Mouse (Mus musculus) stomach, postnatal 0 days (tissue): ENCODE results near the gene Paox. TPM values are rescaled to one million over a fixed set of nuclear protein-coding genes. Genes with fewer than 3 reads are reported as not detected.

ENCODE experiments used
- ATAC-seq: fragments of 200-750 bp; cut with Nextera tagmentation; 2 replicates; pipeline ENCODE4 v1.8.0; 2017; ENCODE audit not compliant: low FRiP score, low TSS enrichment
- DNase-seq: peaks from one replicate; pipeline ENCODE4 v3.0.0-alpha.2; 2016; ENCODE audit warnings: low spot score
- H3K27ac ChIP-seq: fragments of 300-500 bp; sonication (generic); replicated peaks from 2 replicates; pipeline ENCODE4 v1.5.1; 2014; ENCODE audit warnings: mild to moderate bottlenecking, control low read depth
- H3K27me3 ChIP-seq: fragments of 300-500 bp; sonication (generic); 2 replicates; pipeline ENCODE4 v1.6.1; 2014; ENCODE audit warnings: low read length; ENCODE audit not compliant: control insufficient read depth, insufficient read depth
- H3K36me3 ChIP-seq: fragments of 300-500 bp; sonication (generic); 2 replicates; pipeline ENCODE4 v1.6.1; 2014; ENCODE audit warnings: low read length, mixed read lengths; ENCODE audit not compliant: control insufficient read depth, insufficient read depth
- H3K4me1 ChIP-seq: fragments of 300-500 bp; sonication (generic); replicated peaks from 2 replicates; pipeline ENCODE4 v1.6.1; 2014; ENCODE audit warnings: antibody characterized with exemption; ENCODE audit not compliant: control insufficient read depth, insufficient read depth
- H3K4me2 ChIP-seq: fragments of 300-500 bp; sonication (generic); replicated peaks from 2 replicates; pipeline ENCODE4 v1.6.1; 2014; ENCODE audit warnings: low read depth, mild to moderate bottlenecking, control low read depth, moderate library complexity
- H3K4me3 ChIP-seq: fragments of 300-500 bp; sonication (generic); 2 replicates; pipeline ENCODE4 v1.5.1; 2014; ENCODE audit warnings: low read depth, low read length, control low read depth
- H3K9ac ChIP-seq: fragments of 300-500 bp; sonication (generic); 2 replicates; pipeline ENCODE4 v1.6.1; 2014; ENCODE audit warnings: mild to moderate bottlenecking, low read length, control low read depth, mixed read lengths
- H3K9me3 ChIP-seq: fragments of 300-500 bp; sonication (generic); 2 replicates; pipeline ENCODE4 v1.6.1; 2016; ENCODE audit warnings: low read length; ENCODE audit not compliant: control insufficient read depth
- CTCF ChIP-seq: IDR thresholded peaks from 2 replicates; pipeline ENCODE4 v1.5.1; 2016; ENCODE audit warnings: antibody characterized with exemption, low read depth, mild to moderate bottlenecking, moderate library complexity
- EP300 ChIP-seq: optimal IDR thresholded peaks from 2 replicates; pipeline ENCODE3; 2016; ENCODE audit warnings: antibody characterized with exemption
- WGBS: fragments of 180-500 bp; shearing (Covaris S2); extraction: QIAGEN DNeasy Blood & Tissue Kit; methylation state at CpG from one replicate; pipeline ENCODE4 v1.1.7; 2014; 5-methylcytosine and 5-hydroxymethylcytosine counted together
- polyA plus RNA-seq: library from polyadenylated mRNA; unstranded; fragments of >200 nt; fragmentation: Nextera tagmentation; extraction: Ambion mirVana; gene quantifications from 2 replicates; pipeline ENCODE4 v1.2.1, GENCODE M21; 2015

The Paox gene
- polyA plus RNA-seq, 1 experiment from 2014 or later, result 27.7 TPM

- ATAC-seq (peak; percentile 47), DNase-seq (peak; percentile 64)
- 4% methylated on average over 24 of the region's 24 CpGs for WGBS
- Histone ChIP-seq H3K9ac (no peak overlapping the region), H3K27ac (no peak overlapping the region), H3K27me3 (peaks cover 3% of the 10 kb centered on the region; the same call in 1 of the 2 replicates), H3K36me3 (no peaks in the 10 kb centered on the region), H3K9me3 (no peaks in the 10 kb centered on the region), H3K4me1 (no peaks in the 10 kb centered on the region), H3K4me2 (peak overlapping the region; percentile 15; the same call in 1 of the 2 replicates), H3K4me3 (no peak overlapping the region)
- TF ChIP-seq CTCF, result no peak
- TF ChIP-seq EP300, result no peak
Observed at GRCm38 (mm10) chr7:140080503-140081156, 35.0 kb upstream of the Paox start.

GRCm38 (mm10) chr7:140081408-140082241 lies 34.0 kb upstream of the Paox start:
- no peak overlapping the region for H3K9ac ChIP-seq
- H3K4me1 ChIP-seq, result no peaks in the 10 kb centered on the region
- ATAC-seq (0 out of 2 replicates have a peak, but pooled peaks have one; percentile 3), DNase-seq (no peak)
- 19% methylated on average over 20 of the region's 20 CpGs for WGBS
- H3K27ac ChIP-seq, result no peak overlapping the region
- H3K36me3 ChIP-seq, result no peaks in the 10 kb centered on the region
- no peak overlapping the region for H3K4me3 ChIP-seq
- no peaks in the 10 kb centered on the region for H3K9me3 ChIP-seq
- no peak overlapping the region for H3K4me2 ChIP-seq
- H3K27me3 ChIP-seq, result peaks cover 3% of the 10 kb centered on the region; the same call in 1 of the 2 replicates
- no peak for TF ChIP-seq EP300
- no peak for TF ChIP-seq CTCF

- DNase-seq (peak; percentile 61), ATAC-seq (peak; percentile 62; the same call in 1 of the 2 replicates)
- no peak within 1 kb of the TSS for H3K4me2 ChIP-seq
- WGBS, result 8% methylated on average over 18 of the region's 18 CpGs
- TF ChIP-seq CTCF, result peak; percentile 68
- no peak for TF ChIP-seq EP300
- no peak within 1 kb of the TSS for H3K27ac ChIP-seq
- peaks cover 3% of the 10 kb centered on the region; the same call in 1 of the 2 replicates for H3K27me3 ChIP-seq
- H3K4me1 ChIP-seq, result no peaks in the 10 kb centered on the region
- H3K36me3 ChIP-seq, result no peaks in the 10 kb centered on the region
- H3K4me3 ChIP-seq, result no peak within 1 kb of the TSS
- no peaks in the 10 kb centered on the region for H3K9me3 ChIP-seq
- H3K9ac ChIP-seq, result no peak within 1 kb of the TSS
Observed at GRCm38 (mm10) chr7:140082242-140082678, 33.3 kb upstream of the Paox start, which contains the start of gene Caly. TSS of gene Caly (minus strand) at chr7:140082548.

GRCm38 (mm10) chr7:140090601-140091000 lies 25.0 kb upstream of the Paox start:
- Histone ChIP-seq H3K9me3 (no peaks in the 10 kb centered on the region), H3K36me3 (no peaks in the 10 kb centered on the region), H3K4me1 (0 out of 2 replicates have a peak, but pooled peaks cover 2% of the 10 kb centered on the region), H3K27me3 (no peaks in the 10 kb centered on the region), H3K27ac (no peak overlapping the region), H3K4me2 (no peak overlapping the region), H3K4me3 (no peak overlapping the region), H3K9ac (no peak overlapping the region)
- no peak for DNase-seq
- TF ChIP-seq CTCF (no peak), EP300 (no peak)
- 51% methylated on average over 10 of the region's 10 CpGs for WGBS
- no peak for ATAC-seq

GRCm38 (mm10) chr7:140092924-140093528 lies 22.6 kb upstream of the Paox start, which contains the start of gene Prap1:
TSS of gene Prap1 (plus strand) at chr7:140093395.
- H3K9me3 ChIP-seq, result no peaks in the 10 kb centered on the region
- DNase-seq (no peak), ATAC-seq (no peak)
- H3K4me3 ChIP-seq, result no peak within 1 kb of the TSS
- no peak within 1 kb of the TSS for H3K9ac ChIP-seq
- TF ChIP-seq CTCF (no peak), EP300 (no peak)
- no peaks in the 10 kb centered on the region for H3K36me3 ChIP-seq
- H3K27me3 ChIP-seq, result no peaks in the 10 kb centered on the region
- WGBS, result 71% methylated on average over 5 of the region's 5 CpGs
- no peak within 1 kb of the TSS for H3K27ac ChIP-seq
- 0 out of 2 replicates have a peak, but pooled peaks cover 2% of the 10 kb centered on the region for H3K4me1 ChIP-seq
- H3K4me2 ChIP-seq, result no peak within 1 kb of the TSS
